Mouse (Mus musculus) hindbrain, embryonic 16.5 days (tissue): ENCODE measurements at regions not wholly inside any gene's neighbourhood (a gene's known extent, or its start where the extent isn't known, plus 50 kb on each side); places are given as distances from the start of the nearest gene placed in this dataset.

ENCODE experiments used
- ATAC-seq: fragments of 200-750 bp; cut with Nextera tagmentation; 2 replicates; pipeline ENCODE4 v1.8.0; 2017; ENCODE audit warnings: moderate TSS enrichment, moderate library complexity
- H3K27ac ChIP-seq: fragments of 300-500 bp; sonication (generic); 2 replicates; pipeline ENCODE4 v1.5.1; 2014; ENCODE audit warnings: low read depth, mild to moderate bottlenecking, control low read depth, low read length, moderate library complexity
- H3K27me3 ChIP-seq: fragments of 300-500 bp; sonication (generic); replicated peaks from 2 replicates; pipeline ENCODE4 v1.6.1; 2014; ENCODE audit warnings: low read length; ENCODE audit not compliant: control insufficient read depth, insufficient read depth
- H3K36me3 ChIP-seq: fragments of 300-500 bp; sonication (generic); 2 replicates; pipeline ENCODE4 v1.6.1; 2014; ENCODE audit warnings: mild to moderate bottlenecking, low read length, moderate library complexity, mixed read lengths; ENCODE audit not compliant: control insufficient read depth, insufficient read depth
- H3K4me1 ChIP-seq: fragments of 300-500 bp; sonication (generic); 2 replicates; pipeline ENCODE4 v1.6.1; 2014; ENCODE audit warnings: low read depth, low read length; ENCODE audit not compliant: control insufficient read depth, insufficient read depth
- H3K4me2 ChIP-seq: fragments of 300-500 bp; sonication (generic); 2 replicates; pipeline ENCODE4 v1.6.1; 2014; ENCODE audit warnings: mild to moderate bottlenecking, low read length, control low read depth, moderate library complexity
- H3K4me3 ChIP-seq: fragments of 300-500 bp; sonication (generic); 2 replicates; pipeline ENCODE4 v1.5.1; 2014; ENCODE audit warnings: mild to moderate bottlenecking, low read length, control low read depth, moderate library complexity
- H3K9ac ChIP-seq: fragments of 300-500 bp; sonication (generic); 2 replicates; pipeline ENCODE4 v1.6.1; 2014; ENCODE audit warnings: low read depth, mild to moderate bottlenecking, control low read depth, low read length, moderate library complexity
- H3K9me3 ChIP-seq: fragments of 300-500 bp; sonication (generic); 2 replicates; pipeline ENCODE4 v1.6.1; 2014; ENCODE audit warnings: mild to moderate bottlenecking, low read length, moderate library complexity; ENCODE audit not compliant: control insufficient read depth
- WGBS: fragments of 180-500 bp; shearing (Covaris S2); extraction: QIAGEN DNeasy Blood & Tissue Kit; methylation state at CpG from one replicate; pipeline ENCODE4 v1.1.7; 2014; 5-methylcytosine and 5-hydroxymethylcytosine counted together

DNA sequence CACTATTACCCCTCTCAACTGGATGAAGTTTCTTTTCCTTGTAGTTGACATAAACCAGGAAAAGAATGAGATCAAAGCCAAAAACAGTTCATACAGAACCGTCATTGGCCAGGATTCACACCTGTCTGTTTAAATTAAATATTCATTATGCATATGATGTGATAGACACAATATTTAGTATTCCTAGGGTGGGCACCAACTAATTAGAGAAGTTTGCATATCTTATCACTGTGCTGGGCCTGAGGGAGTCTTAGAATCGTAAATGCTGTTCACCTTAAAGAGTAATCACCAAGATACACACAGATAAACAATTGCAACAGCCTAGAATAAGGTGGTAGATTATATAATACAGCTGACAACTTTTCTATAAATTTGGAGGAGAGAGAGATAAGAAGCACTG is 147.7 kb downstream of the Nhlrc3 start:
- 70% methylated on average over 2 of the region's 2 CpGs for WGBS

More for the DNA sequence above, 147.7 kb downstream of the Nhlrc3 start:
- no peak overlapping the region for H3K4me2 ChIP-seq
- H3K9ac ChIP-seq, result no peak overlapping the region
- H3K4me1 ChIP-seq, result no peaks in the 10 kb centered on the region
- no peaks in the 10 kb centered on the region for H3K9me3 ChIP-seq
- no peak for ATAC-seq
- no peak overlapping the region for H3K27ac ChIP-seq
- no peaks in the 10 kb centered on the region for H3K36me3 ChIP-seq
- no peaks in the 10 kb centered on the region for H3K27me3 ChIP-seq
- no peak overlapping the region for H3K4me3 ChIP-seq
